Mouse (Mus musculus): ENCODE measurements around the gene Cox16. TPM values are rescaled to one million over a fixed set of nuclear protein-coding genes. Genes with fewer than 3 reads are reported as not detected.

The Cox16 gene
- polyA plus RNA-seq, 1 experiment from 2014 or later: 131 TPM

DNA sequence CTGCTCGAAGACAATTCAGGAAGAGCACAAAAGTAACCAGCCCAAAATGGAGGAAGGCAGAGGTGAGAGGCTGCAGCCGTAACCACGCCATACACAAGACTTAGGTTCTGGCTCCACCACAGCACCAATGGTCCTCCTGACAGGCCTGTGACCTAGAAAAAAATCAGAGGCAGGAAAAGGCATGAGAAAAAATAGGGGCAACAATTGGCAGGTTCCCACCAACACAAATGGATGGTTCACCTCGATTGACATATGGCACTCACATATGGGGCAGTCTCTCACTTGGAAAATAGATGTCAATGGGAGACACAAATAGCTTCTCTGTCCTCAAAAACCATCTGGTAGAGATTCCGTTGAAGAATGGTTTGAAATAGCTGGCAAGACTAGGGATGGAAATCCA, 169.0 kb downstream of the Cox16 start:
- H3K27ac ChIP-seq: no peak overlapping the region
- no peak overlapping the region for H3K4me3 ChIP-seq
- H3K9me3 ChIP-seq: 0 out of 2 replicates have a peak, but pooled peaks cover 2% of the 10 kb centered on the region
- no peaks in the 10 kb centered on the region for H3K27me3 ChIP-seq (ENCODE audit: insufficient read depth, poor library complexity, severe bottlenecking)
- H3K4me1 ChIP-seq (replicated peaks): peaks cover 21% of the 10 kb centered on the region
- WGBS: 86% methylated on average over 5 of the region's 5 CpGs
- 0 out of 2 replicates have a peak, but pooled peaks cover 3% of the 10 kb centered on the region for H3K36me3 ChIP-seq
- DNase-seq (ENCODE audit: low spot score): no peak

Other genes with a start within 250 kb of the Cox16 start
- gene Slc8a3, start 151.9 kb downstream of the Cox16 start, polyA plus RNA-seq (2016; fragmentation: Nextera tagmentation; extraction: Ambion mirVana): 1.3 and 2.3 TPM in 2 replicates
- gene Gm4787, start 105.7 kb downstream of the Cox16 start, polyA plus RNA-seq (2016; fragmentation: Nextera tagmentation; extraction: Ambion mirVana): 0.20 and 0.21 TPM in 2 replicates
- 0.25 and 0.50 TPM in 2 replicates for gene Adam4, start 63.2 kb downstream of the Cox16 start, polyA plus RNA-seq (2016; fragmentation: Nextera tagmentation; extraction: Ambion mirVana)
- 27.8 and 28.2 TPM in 2 replicates for gene Gm20498, start 47.8 kb upstream of the Cox16 start, polyA plus RNA-seq (2016; fragmentation: Nextera tagmentation; extraction: Ambion mirVana)
- gene Synj2bp, start 47.8 kb upstream of the Cox16 start, polyA plus RNA-seq (2016; fragmentation: Nextera tagmentation; extraction: Ambion mirVana): 31.3 and 32.3 TPM in 2 replicates
- gene Adam21, start 83.3 kb upstream of the Cox16 start, polyA plus RNA-seq (2016; fragmentation: Nextera tagmentation; extraction: Ambion mirVana): 0.38 and 0.42 TPM in 2 replicates
- 79.4 and 80.8 TPM in 2 replicates for gene Med6, start 109.9 kb upstream of the Cox16 start, polyA plus RNA-seq (2016; fragmentation: Nextera tagmentation; extraction: Ambion mirVana)
- 2.2 and 2.7 TPM in 2 replicates for gene Ttc9, start 146.1 kb upstream of the Cox16 start, polyA plus RNA-seq (2016; fragmentation: Nextera tagmentation; extraction: Ambion mirVana)

All from hindbrain, embryonic 10.5 days (tissue).